Mouse (Mus musculus) heart, adult 2 months (tissue): Measurements from ENCODE around the gene Thbs3. TPM values are rescaled to one million over a fixed set of nuclear protein-coding genes. Genes with fewer than 3 reads are reported as not detected.

ENCODE experiments used
- DNase-seq, 2 experiments: peaks; one replicate each; pipeline ENCODE4 v3.0.0; 2021
- H3K27ac ChIP-seq: fragments of 200-600 bp; 2 replicates; pipeline ENCODE4 v1.8.1; 2022
- H3K27me3 ChIP-seq: fragments of 200-500 bp; 2 replicates; pipeline ENCODE4 v1.6.1; 2012; ENCODE audit warnings: mild to moderate bottlenecking, low read length, inconsistent platforms, mixed read lengths; ENCODE audit not compliant: control insufficient read depth, insufficient read depth
- H3K36me3 ChIP-seq: fragments of 200-500 bp; 2 replicates; pipeline ENCODE4 v1.6.1; 2012; ENCODE audit warnings: low read length, inconsistent platforms; ENCODE audit not compliant: control insufficient read depth, insufficient read depth
- H3K4me1 ChIP-seq: fragments of 200-500 bp; 2 replicates; pipeline ENCODE4 v1.6.1; 2011; ENCODE audit warnings: low read length; ENCODE audit not compliant: control insufficient read depth, insufficient read depth
- H3K4me3 ChIP-seq: fragments of 200-600 bp; 2 replicates; pipeline ENCODE4 v1.8.1; 2022
- H3K79me2 ChIP-seq: fragments of 200-500 bp; replicated peaks from 2 replicates; pipeline ENCODE4 v1.6.1; 2012; ENCODE audit warnings: mild to moderate bottlenecking, inconsistent platforms, low read length, moderate library complexity, mixed read lengths; ENCODE audit not compliant: control insufficient read depth, insufficient read depth
- H3K9ac ChIP-seq: fragments of 200-500 bp; 2 replicates; pipeline ENCODE4 v1.6.1; 2012; ENCODE audit warnings: low read depth, mild to moderate bottlenecking, control low read depth, inconsistent platforms, low read length, mixed read lengths
- CTCF ChIP-seq: fragments of 200-600 bp; IDR thresholded peaks from 2 replicates; pipeline ENCODE4 v1.8.1; 2022; ENCODE audit warnings: antibody characterized with exemption, mild to moderate bottlenecking, moderate library complexity
- EP300 ChIP-seq: fragments of 200-500 bp; IDR thresholded peaks from 2 replicates; pipeline ENCODE4 v1.6.1; 2011; ENCODE audit warnings: low read depth, low read length, control low read depth; ENCODE audit not compliant: insufficient read depth
- POLR2A ChIP-seq: fragments of 200-500 bp; IDR thresholded peaks from 2 replicates; pipeline ENCODE4 v1.6.1; 2011; ENCODE audit warnings: mild to moderate bottlenecking, low read depth, low read length, control low read depth; ENCODE audit not compliant: insufficient read depth
- WGBS: fragments of 180-500 bp; shearing (Covaris S2); methylation state at CpG from one replicate; pipeline ENCODE4 v1.1.7; 2018; 5-methylcytosine and 5-hydroxymethylcytosine counted together
- intact Hi-C: fragments of 180-260 bp; cut with DNase I; formaldehyde crosslinking; loops from one replicate; pipeline ENCODE4 v1.15.1; 2025
- polyA plus RNA-seq: library from polyadenylated mRNA; depleted of rRNA; stranded (reverse); fragments of >200 nt; gene quantifications from 2 replicates; pipeline ENCODE4 v1.2.3, GENCODE M21; 2012
- total RNA-seq, 2 experiments: library from RNA; stranded (reverse); gene quantifications; 2 replicates each; pipeline ENCODE4 v1.2.3; 2021

Thbs3 gene
- total and polyA plus RNA-seq, 3 experiments: 3.4 to 15.8 (median 5.1) TPM

GRCm38 (mm10) chr3:89218271-89218670 is 3.3 kb downstream of the Thbs3 start:
- TF ChIP-seq CTCF (no peak), EP300 (no peak), POLR2A (no peak)
- WGBS: 92% methylated on average over 1 of the region's 1 CpGs
- no peaks in the 10 kb centered on the region for H3K36me3 ChIP-seq

GRCm38 (mm10) chr3:89219546-89219945 is 4.6 kb downstream of the Thbs3 start:
- whole genome bisulfite sequencing: 28% methylated on average over 8 of the region's 8 CpGs
- H3K27me3 ChIP-seq: no peaks in the 10 kb centered on the region
- H3K4me3 ChIP-seq: no peak overlapping the region
- H3K9ac ChIP-seq: no peak overlapping the region
- TF ChIP-seq CTCF: no peak
- no peak for TF ChIP-seq POLR2A
- TF ChIP-seq EP300: no peak
- no peak overlapping the region for H3K27ac ChIP-seq
- H3K36me3 ChIP-seq: no peaks in the 10 kb centered on the region
- H3K79me2 ChIP-seq: no peaks in the 10 kb centered on the region
- peaks cover 5% of the 10 kb centered on the region; the same call in 1 of the 2 replicates for H3K4me1 ChIP-seq
- intact Hi-C loops: loop anchor here (10.0 kb wide), 1 partner anchor 275 kb away; no protein-coding TSS in a partner anchor
- no peak for DNase-seq

More at GRCm38 (mm10) chr3:89218271-89218670, 3.3 kb downstream of the Thbs3 start:
- Histone ChIP-seq H3K27me3 (no peaks in the 10 kb centered on the region), H3K9ac (no peak overlapping the region), H3K4me1 (peaks cover 5% of the 10 kb centered on the region; the same call in 1 of the 2 replicates), H3K79me2 (no peaks in the 10 kb centered on the region), H3K4me3 (no peak overlapping the region), H3K27ac (no peak overlapping the region)
- no peak for DNase-seq
- intact Hi-C loops: loop anchor here (10.0 kb wide), 1 partner anchor 273 kb away; no protein-coding TSS in a partner anchor

- TF ChIP-seq POLR2A (no peak), EP300 (no peak), CTCF (no peak)
Measured at GRCm38 (mm10) chr3:89221167-89221566, 6.2 kb downstream of the Thbs3 start.

GRCm38 (mm10) chr3:89224796-89225195 is 9.8 kb downstream of the Thbs3 start:
- TF ChIP-seq POLR2A (no peak), EP300 (no peak), CTCF (no peak)
- Histone ChIP-seq H3K4me1 (no peaks in the 10 kb centered on the region; the same call in 1 of the 2 replicates), H3K36me3 (no peaks in the 10 kb centered on the region), H3K27ac (no peak overlapping the region), H3K27me3 (no peaks in the 10 kb centered on the region), H3K9ac (no peak overlapping the region), H3K4me3 (no peak overlapping the region), H3K79me2 (no peaks in the 10 kb centered on the region)
- 79% methylated on average over 11 of the region's 11 CpGs for WGBS
- DNase-seq: no peak
- intact Hi-C loops: no loop called here

More at GRCm38 (mm10) chr3:89221167-89221566, 6.2 kb downstream of the Thbs3 start:
- H3K79me2 ChIP-seq: no peaks in the 10 kb centered on the region
- H3K27ac ChIP-seq: no peak overlapping the region
- no peak overlapping the region for H3K4me3 ChIP-seq
- 85% methylated on average over 5 of the region's 5 CpGs for WGBS
- no peak for DNase-seq
- intact Hi-C loops: no loop called here
- H3K9ac ChIP-seq: no peak overlapping the region
- no peaks in the 10 kb centered on the region for H3K4me1 ChIP-seq
- H3K36me3 ChIP-seq: no peaks in the 10 kb centered on the region
- H3K27me3 ChIP-seq: no peaks in the 10 kb centered on the region

GRCm38 (mm10) chr3:89225321-89225815 is 10.4 kb downstream of the Thbs3 start:
- H3K9ac ChIP-seq: no peak overlapping the region
- DNase-seq: no peak
- H3K79me2 ChIP-seq: no peaks in the 10 kb centered on the region
- no peaks in the 10 kb centered on the region for H3K27me3 ChIP-seq
- no peaks in the 10 kb centered on the region for H3K36me3 ChIP-seq
- intact Hi-C loops: no loop called here
- WGBS: 77% methylated on average over 12 of the region's 12 CpGs
- H3K27ac ChIP-seq: no peak overlapping the region
- H3K4me1 ChIP-seq: no peaks in the 10 kb centered on the region; the same call in 1 of the 2 replicates
- no peak overlapping the region for H3K4me3 ChIP-seq
- no peak for TF ChIP-seq EP300
- TF ChIP-seq CTCF: no peak
- no peak for TF ChIP-seq POLR2A

- Histone ChIP-seq H3K27me3 (no peaks in the 10 kb centered on the region), H3K27ac (no peak overlapping the region), H3K4me1 (no peaks in the 10 kb centered on the region; the same call in 1 of the 2 replicates), H3K36me3 (no peaks in the 10 kb centered on the region), H3K79me2 (no peaks in the 10 kb centered on the region), H3K9ac (no peak overlapping the region), H3K4me3 (no peak overlapping the region)
- no peak for DNase-seq
- TF ChIP-seq CTCF (no peak), EP300 (no peak)
- WGBS: 68% methylated on average over 4 of the region's 4 CpGs
- intact Hi-C loops: no loop called here
Measured at GRCm38 (mm10) chr3:89225918-89226317, 10.9 kb downstream of the Thbs3 start.
